ENCODE assay signal across 7 mouse cellular contexts in genomic region chr16:94698234-94698633, GRCm38 (mm10).
DNase-seq lines count a peak whose midpoint lies in the region; ATAC-seq and TF ChIP-seq lines count a peak whose summit lies in the region.
"Not testable (repeated sequence)": the region's sequence is repeated elsewhere in the genome, so short reads cannot be mapped to it uniquely, and the experiment has no call there.

No protein-coding gene starts in this region.

- ATAC-seq in common myeloid progenitor, adult 5-6 weeks (replicated peaks; ENCODE audit: low read depth, poor library complexity, severe bottlenecking) = peak; percentile 45; the same call in 1 of the 2 replicates
- ATAC-seq in liver, embryonic 12.5 days = not testable (repeated sequence)

- peaks cover 19 to 33% of the 10 kb centered on the region in 2 experiments for H3K36me3 ChIP-seq in CH12.LX (replicated peaks in 1 of 2; ENCODE audit: control insufficient read depth in 1 of 2, insufficient read depth in 1 of 2, low read length in 1 of 2)
- H3K36me3 ChIP-seq in liver, embryonic 12.5 days = peaks cover 28% of the 10 kb centered on the region
- peaks cover 36% of the 10 kb centered on the region for H3K36me3 ChIP-seq in megakaryocyte, embryonic 14.5 days (replicated peaks; ENCODE audit: low read length)
- not testable (repeated sequence) for H3K36me3 ChIP-seq in splenic B cell, adult 2 months (ENCODE audit: control insufficient read depth, insufficient read depth, low read length, poor library complexity, severe bottlenecking)

- WGBS in liver, embryonic 12.5 days (ENCODE audit: insufficient replicate concordance) = 52% methylated on average over 1 of the region's 1 CpGs

- H3K79me2 ChIP-seq in CH12.LX (replicated peaks; ENCODE audit: control insufficient read depth, extremely low read depth, insufficient read depth, poor library complexity, severe bottlenecking) = not testable (repeated sequence)

- TF ChIP-seq RAD21 in CH12.LX (IDR thresholded peaks at IDR 0.05; ENCODE audit: low read depth, low read length) = not testable (repeated sequence)

- in situ Hi-C loops in CH12.LX (cut with MboI; ENCODE audit: low pct_ligation_motif_present, low pct_unique_long_range_greater_than_20kb, low sequenced_read_pairs) = not testable (repeated sequence)

- DNase-seq in 416B (ENCODE audit: low read depth) = peak; percentile 52
- DNase-seq in CH12.LX (ENCODE audit: extremely low read depth) = not testable (repeated sequence)
- DNase-seq in MEL-GATA-1-ER (ENCODE audit: extremely low read depth, low read depth) = peak; percentile 20
- peak; percentile 18 for DNase-seq in splenic B cell, adult 2 months (ENCODE audit: low read depth, low spot score)

- not testable (repeated sequence) for TF ChIP-seq EP300 in CH12.LX (IDR thresholded peaks at IDR 0.05; ENCODE audit: low read length)

- not testable (repeated sequence) for H3K27me3 ChIP-seq in CH12.LX (replicated peaks); liver, embryonic 12.5 days (replicated peaks); megakaryocyte, embryonic 14.5 days (replicated peaks); splenic B cell, adult 2 months (ENCODE audit: control insufficient read depth, insufficient read depth, low read length, poor library complexity, severe bottlenecking)

- not testable (repeated sequence) for H3K4me1 ChIP-seq in CH12.LX (ENCODE audit: control insufficient read depth in 1 of 2, insufficient read depth in 2 of 2)
- H3K4me1 ChIP-seq in liver, embryonic 12.5 days = peaks cover 28% of the 10 kb centered on the region
- peaks cover 42% of the 10 kb centered on the region for H3K4me1 ChIP-seq in megakaryocyte, embryonic 14.5 days

- not testable (repeated sequence) for H3K9ac ChIP-seq in CH12.LX (ENCODE audit: insufficient read depth, low read depth); liver, embryonic 12.5 days

- TF ChIP-seq POLR2A in CH12.LX (IDR thresholded peaks at IDR 0.05; ENCODE audit: low read depth, low read length) = not testable (repeated sequence)

- TF ChIP-seq CTCF in CH12.LX (conservative IDR thresholded peaks at IDR 0.05 in 1 of 2, IDR thresholded peaks at IDR 0.05 in 1 of 2; ENCODE audit: low read depth in 2 of 2, low read length in 2 of 2) = not testable (repeated sequence)

- peak overlapping the region; percentile 3; the same call in 1 of the 2 replicates for H3K27ac ChIP-seq in CH12.LX (ENCODE audit: insufficient read depth, low read depth)
- 0 out of 2 replicates have a peak overlapping the region, but pooled peaks have one; percentile 16 for H3K27ac ChIP-seq in liver, embryonic 12.5 days

- H3K9me3 ChIP-seq in CH12.LX (replicated peaks; ENCODE audit: low read length) = peaks cover 28% of the 10 kb centered on the region
- H3K9me3 ChIP-seq in liver, embryonic 12.5 days (replicated peaks) = not testable (repeated sequence)
- peaks cover 20% of the 10 kb centered on the region for H3K9me3 ChIP-seq in megakaryocyte, embryonic 14.5 days

- not testable (repeated sequence) for H3K4me2 ChIP-seq in CH12.LX (ENCODE audit: insufficient read depth, low read depth, poor library complexity, severe bottlenecking); liver, embryonic 12.5 days

- dilution Hi-C loops in CH12.LX (cut with MboI; ENCODE audit: extremely low pct_ligation_motif_present, extremely low pct_unique_long_range_greater_than_20kb, low sequenced_read_pairs) = not testable (repeated sequence)

- H3K4me3 ChIP-seq in CH12.LX (replicated peaks in 1 of 3; ENCODE audit: low read depth in 2 of 3, low read length in 2 of 3, poor library complexity in 1 of 3); liver, embryonic 12.5 days: not testable (repeated sequence)
- H3K4me3 ChIP-seq in megakaryocyte, embryonic 14.5 days (replicated peaks) = peak overlapping the region; percentile 78
